Mouse (Mus musculus) kidney, embryonic 15.5 days (tissue): ENCODE data around the gene Gm11114. TPM values are rescaled to one million over a fixed set of nuclear protein-coding genes. Genes with fewer than 3 reads are reported as not detected.

Experiments
- ATAC-seq: fragments of 200-750 bp; cut with Nextera tagmentation; replicated peaks from 2 replicates; pipeline ENCODE4 v1.8.0; 2017; ENCODE audit warnings: moderate TSS enrichment; ENCODE audit not compliant: low FRiP score
- H3K27ac ChIP-seq: fragments of 300-500 bp; sonication (generic); 2 replicates; pipeline ENCODE4 v1.5.1; 2015; ENCODE audit warnings: mild to moderate bottlenecking, inconsistent platforms
- H3K27me3 ChIP-seq: fragments of 300-500 bp; sonication (generic); 2 replicates; pipeline ENCODE4 v1.6.1; 2015; ENCODE audit warnings: inconsistent platforms
- H3K36me3 ChIP-seq: fragments of 300-500 bp; sonication (generic); 2 replicates; pipeline ENCODE4 v1.6.1; 2015; ENCODE audit warnings: inconsistent platforms
- H3K4me1 ChIP-seq: fragments of 300-500 bp; sonication (generic); 2 replicates; pipeline ENCODE4 v1.6.1; 2015; ENCODE audit warnings: inconsistent platforms
- H3K4me2 ChIP-seq: fragments of 300-500 bp; sonication (generic); 2 replicates; pipeline ENCODE4 v1.6.1; 2015; ENCODE audit warnings: moderate library complexity, mild to moderate bottlenecking, inconsistent platforms
- H3K4me3 ChIP-seq: fragments of 300-500 bp; sonication (generic); replicated peaks from 2 replicates; pipeline ENCODE4 v1.5.1; 2015; ENCODE audit warnings: mild to moderate bottlenecking, inconsistent platforms
- H3K9ac ChIP-seq: fragments of 300-500 bp; sonication (generic); 2 replicates; pipeline ENCODE4 v1.6.1; 2015; ENCODE audit warnings: mild to moderate bottlenecking, inconsistent platforms
- H3K9me3 ChIP-seq: fragments of 300-500 bp; sonication (generic); replicated peaks from 2 replicates; pipeline ENCODE4 v1.6.1; 2016; ENCODE audit warnings: inconsistent platforms
- WGBS: fragments of 180-500 bp; shearing (Covaris S2); methylation state at CpG from one replicate; pipeline ENCODE4 v1.1.7; 2015; ENCODE audit warnings: mixed read lengths; 5-methylcytosine and 5-hydroxymethylcytosine counted together
- polyA plus RNA-seq: library from polyadenylated mRNA; unstranded; fragments of >200 nt; fragmentation: Nextera tagmentation; extraction: Ambion mirVana; gene quantifications from 2 replicates; pipeline ENCODE4 v1.2.1, GENCODE M21; 2015

Gene Gm11114
- not detected in 2 replicates for polyA plus RNA-seq

DNA sequence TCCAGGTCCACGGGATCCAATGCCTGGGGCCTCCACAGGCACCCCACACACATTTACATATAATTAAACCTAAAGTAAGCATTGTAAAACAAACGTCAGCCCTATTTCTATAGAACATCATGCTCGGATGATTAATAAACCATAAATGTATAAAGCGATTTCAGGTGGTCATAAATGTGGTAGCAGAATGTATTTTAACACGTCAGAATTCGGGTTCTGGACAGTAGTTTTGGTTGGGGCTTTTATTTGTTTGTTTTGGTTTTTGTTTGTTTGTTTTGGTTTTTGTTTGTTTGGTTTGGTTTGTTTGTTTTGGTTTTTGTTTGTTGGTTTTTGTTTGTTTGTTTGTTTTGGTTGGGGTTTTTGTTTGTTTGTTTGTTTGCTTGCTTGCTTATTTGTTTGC is at the start of gene Gm11114:
Gene Gm11114 (plus strand): TSS at position 301 of the 400 bp plus-strand sequence.
- Histone ChIP-seq H3K9me3 (no peaks in the 10 kb centered on the region), H3K4me2 (no peak within 1 kb of the TSS), H3K27ac (no peak within 1 kb of the TSS), H3K27me3 (no peaks in the 10 kb centered on the region), H3K9ac (no peak within 1 kb of the TSS), H3K36me3 (no peaks in the 10 kb centered on the region), H3K4me3 (no peak within 1 kb of the TSS), H3K4me1 (no peaks in the 10 kb centered on the region)
- no peak for ATAC-seq
- WGBS: 86% methylated on average over 6 of the region's 6 CpGs

DNA sequence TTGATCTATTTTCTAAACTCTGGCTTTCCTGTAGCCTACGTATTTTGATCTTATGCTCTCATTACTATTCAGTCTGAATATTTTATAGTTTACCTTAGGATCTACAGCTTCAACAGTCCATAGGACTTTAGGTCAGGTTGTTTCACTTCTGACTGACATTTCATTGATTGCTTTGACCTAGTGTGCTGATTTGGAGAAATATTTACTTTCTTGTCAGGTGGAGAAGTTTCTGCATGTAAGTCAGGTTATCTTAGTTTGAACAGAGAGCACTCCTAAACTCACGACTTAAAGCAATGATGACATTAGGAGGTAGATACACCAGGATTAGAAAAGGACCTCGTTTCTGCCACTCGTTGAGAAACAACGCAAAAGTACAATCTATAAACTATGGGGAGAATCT is 45.7 kb upstream of the Gm11114 start:
- Histone ChIP-seq H3K4me1 (no peaks in the 10 kb centered on the region), H3K36me3 (no peaks in the 10 kb centered on the region), H3K27me3 (no peaks in the 10 kb centered on the region), H3K9ac (no peak overlapping the region), H3K27ac (no peak overlapping the region), H3K9me3 (no peaks in the 10 kb centered on the region), H3K4me2 (no peak overlapping the region), H3K4me3 (no peak overlapping the region)
- 84% methylated on average over 5 of the region's 5 CpGs for WGBS
- no peak for ATAC-seq

DNA sequence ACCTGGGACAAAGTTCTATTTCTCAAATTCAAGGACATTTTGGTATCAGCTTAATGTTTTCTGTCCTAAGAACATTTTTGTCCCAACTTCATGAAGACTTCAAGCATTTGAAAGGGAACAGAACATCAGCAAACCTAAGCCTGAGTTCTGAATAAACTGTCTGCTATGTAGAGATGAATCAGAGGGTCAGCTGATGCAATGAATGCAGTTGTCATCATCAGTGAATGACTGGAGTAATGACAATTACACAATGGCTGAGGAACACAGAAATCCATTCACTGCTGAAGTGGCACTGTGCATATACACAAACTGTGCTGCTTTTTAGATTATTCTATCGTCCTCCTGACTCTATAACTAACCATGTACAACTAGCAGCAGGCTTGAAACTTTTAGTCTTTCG is 38.5 kb upstream of the Gm11114 start:
- H3K9me3 ChIP-seq: no peaks in the 10 kb centered on the region
- H3K27me3 ChIP-seq: no peaks in the 10 kb centered on the region
- ATAC-seq: no peak
- H3K36me3 ChIP-seq: no peaks in the 10 kb centered on the region
- no peak overlapping the region for H3K4me2 ChIP-seq
- no peak overlapping the region for H3K4me3 ChIP-seq
- H3K27ac ChIP-seq: no peak overlapping the region
- WGBS: 88% methylated on average over 2 of the region's 2 CpGs
- H3K9ac ChIP-seq: no peak overlapping the region
- H3K4me1 ChIP-seq: no peaks in the 10 kb centered on the region

DNA sequence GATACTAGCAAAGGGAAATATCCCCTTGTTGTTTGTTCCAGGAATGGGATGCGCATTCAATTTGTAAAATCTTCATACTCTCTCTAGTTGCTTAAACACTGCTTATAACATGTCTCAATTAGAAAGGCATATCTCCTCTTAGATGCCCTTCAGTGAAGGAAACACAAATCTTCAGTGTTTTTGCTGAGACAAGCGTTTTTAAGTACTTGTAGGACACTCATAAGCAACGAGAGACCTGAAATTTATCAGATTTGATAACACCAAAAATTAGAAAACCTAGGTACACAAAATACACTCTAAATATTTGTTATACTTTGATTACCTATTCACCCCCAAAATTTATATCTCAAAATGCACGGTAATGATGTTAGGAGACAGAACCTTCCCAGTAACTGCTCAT is 9.7 kb upstream of the Gm11114 start:
- Histone ChIP-seq H3K4me3 (no peak overlapping the region), H3K36me3 (no peaks in the 10 kb centered on the region)
- WGBS: 85% methylated on average over 4 of the region's 4 CpGs

DNA sequence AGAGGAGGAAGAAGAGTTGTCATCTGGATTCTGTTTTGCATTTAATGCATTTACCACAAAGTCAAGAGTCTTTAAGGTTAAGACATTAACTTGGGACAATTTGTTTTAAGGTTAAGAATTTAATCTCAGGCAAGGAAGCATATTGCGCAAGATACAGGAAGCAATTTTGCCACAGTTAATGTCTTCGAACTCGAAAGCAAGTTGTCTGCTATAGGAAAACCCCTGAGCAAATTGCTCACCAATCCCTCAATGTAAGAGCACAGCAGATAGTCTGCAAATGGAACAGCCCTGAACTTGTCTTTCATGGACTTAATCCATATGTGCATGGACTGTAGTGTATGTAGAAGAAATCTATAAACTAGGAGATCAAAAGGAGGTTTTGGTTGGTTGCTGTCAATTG is 9.2 kb upstream of the Gm11114 start:
- ATAC-seq: no peak
- no peaks in the 10 kb centered on the region for H3K4me1 ChIP-seq
- WGBS: 92% methylated on average over 3 of the region's 3 CpGs
- H3K27ac ChIP-seq: no peak overlapping the region
- H3K27me3 ChIP-seq: no peaks in the 10 kb centered on the region
- H3K4me3 ChIP-seq: no peak overlapping the region
- no peak overlapping the region for H3K9ac ChIP-seq
- H3K36me3 ChIP-seq: no peaks in the 10 kb centered on the region
- H3K9me3 ChIP-seq: no peaks in the 10 kb centered on the region
- no peak overlapping the region for H3K4me2 ChIP-seq

More for the DNA sequence above, 9.7 kb upstream of the Gm11114 start:
- no peak for ATAC-seq
- Histone ChIP-seq H3K4me1 (no peaks in the 10 kb centered on the region), H3K9ac (no peak overlapping the region), H3K27ac (no peak overlapping the region), H3K27me3 (no peaks in the 10 kb centered on the region), H3K4me2 (no peak overlapping the region), H3K9me3 (no peaks in the 10 kb centered on the region)

DNA sequence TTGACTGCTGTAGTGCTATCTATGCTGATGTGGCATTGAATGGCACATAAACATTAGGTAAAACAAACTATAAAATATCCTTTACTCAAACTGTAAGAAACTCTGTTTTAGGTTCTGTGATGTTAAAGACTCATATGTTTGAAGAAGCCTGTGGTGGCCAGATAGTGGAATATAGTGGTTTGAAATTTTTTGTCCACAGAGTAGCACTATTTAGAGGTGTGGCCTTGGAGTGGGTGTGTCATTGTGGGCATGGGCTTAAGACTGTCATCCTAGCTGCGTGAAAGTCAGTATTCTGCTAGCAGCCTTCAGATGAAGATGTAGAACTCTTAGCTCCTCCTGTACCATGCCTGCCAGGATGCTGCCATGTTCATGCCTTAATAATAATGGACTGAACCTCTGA is 3.5 kb downstream of the Gm11114 start:
- no peaks in the 10 kb centered on the region for H3K27me3 ChIP-seq
- no peaks in the 10 kb centered on the region for H3K36me3 ChIP-seq
- no peak for ATAC-seq
- no peak overlapping the region for H3K4me2 ChIP-seq
- H3K9me3 ChIP-seq: no peaks in the 10 kb centered on the region
- no peak overlapping the region for H3K4me3 ChIP-seq
- no peak overlapping the region for H3K27ac ChIP-seq
- 58% methylated on average over 1 of the region's 1 CpGs for WGBS
- H3K9ac ChIP-seq: no peak overlapping the region
- H3K4me1 ChIP-seq: no peaks in the 10 kb centered on the region

DNA sequence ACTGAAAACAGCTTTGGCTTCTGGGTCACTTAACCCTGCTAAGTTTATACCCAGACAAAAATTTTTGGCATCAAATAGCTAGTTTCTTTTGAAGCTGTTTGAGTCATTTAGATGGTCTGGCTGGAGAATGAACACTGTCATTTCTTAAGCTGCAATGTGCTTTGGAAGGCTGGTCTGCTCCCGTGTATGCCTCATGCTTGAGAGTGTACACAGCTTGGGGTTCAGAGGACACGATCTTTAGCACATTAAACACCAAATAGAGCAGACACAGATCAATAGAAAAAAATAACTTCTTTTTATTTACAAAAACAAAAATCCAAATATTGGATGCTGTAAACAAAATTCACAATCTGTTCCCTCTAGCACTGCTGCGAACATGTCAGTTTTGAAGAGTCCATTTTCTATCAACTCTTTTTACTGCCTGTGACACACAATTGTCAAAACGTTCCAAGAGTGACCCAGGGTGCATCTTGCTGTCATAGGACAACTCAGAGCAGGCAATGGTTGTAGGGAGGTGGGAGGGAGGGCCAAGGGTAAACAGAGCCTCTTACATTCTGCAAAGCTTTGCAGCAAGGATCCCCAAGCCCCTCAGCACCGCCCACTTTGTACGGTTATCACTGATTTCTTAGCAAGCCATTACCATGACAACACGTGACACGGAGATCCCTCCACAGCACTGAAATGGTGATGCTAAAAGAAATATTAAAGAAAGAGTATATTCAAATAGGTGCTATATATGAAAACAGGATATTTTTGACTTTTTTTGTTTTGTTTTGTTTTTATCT is 7.8 kb downstream of the Gm11114 start:
- H3K4me3 ChIP-seq: no peak overlapping the region
- H3K4me2 ChIP-seq: no peak overlapping the region
- ATAC-seq: no peak
- H3K4me1 ChIP-seq: peaks cover 8% of the 10 kb centered on the region
- H3K9me3 ChIP-seq: no peaks in the 10 kb centered on the region
- no peaks in the 10 kb centered on the region for H3K36me3 ChIP-seq
- no peak overlapping the region for H3K9ac ChIP-seq
- 74% methylated on average over 8 of the region's 8 CpGs for WGBS
- peaks cover 9% of the 10 kb centered on the region for H3K27me3 ChIP-seq
- no peak overlapping the region for H3K27ac ChIP-seq

DNA sequence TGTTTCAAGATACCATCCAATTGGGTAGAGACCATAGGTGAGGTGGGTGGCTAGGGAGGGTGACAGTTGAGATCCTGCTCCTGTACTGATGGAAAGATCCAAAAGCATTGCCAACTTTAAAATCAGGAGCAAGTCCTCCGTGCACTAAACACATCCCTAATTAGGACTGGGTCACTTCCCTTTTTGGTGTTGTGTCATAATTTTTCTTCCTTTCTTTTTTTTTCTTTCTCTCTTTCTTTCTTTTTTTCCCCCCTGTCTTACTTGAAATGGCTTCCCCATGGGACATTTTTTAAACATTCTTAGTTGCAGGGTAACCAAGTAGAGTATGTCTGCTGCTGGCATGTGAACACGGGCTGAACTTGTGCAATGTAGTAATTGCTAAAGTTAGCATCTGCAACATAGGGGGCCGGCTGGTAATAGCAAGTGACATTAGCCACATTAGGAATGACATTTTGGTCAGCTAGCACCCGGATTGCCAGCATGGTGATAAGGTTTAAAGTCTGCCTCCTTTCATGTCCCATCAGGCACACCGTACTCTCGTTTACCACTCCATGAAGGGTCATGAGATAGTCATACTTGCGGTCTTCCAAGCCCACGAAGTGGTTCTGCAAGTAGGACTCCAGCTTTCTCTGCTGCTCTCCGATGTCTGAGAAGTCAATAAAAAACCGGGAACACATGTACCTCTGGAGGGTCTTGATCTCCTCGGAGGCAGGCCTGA is 11.7 kb downstream of the Gm11114 start:
- peaks cover 24% of the 10 kb centered on the region for H3K27me3 ChIP-seq
- H3K27ac ChIP-seq: no peak overlapping the region
- H3K36me3 ChIP-seq: no peaks in the 10 kb centered on the region
- 68% methylated on average over 11 of the region's 11 CpGs for WGBS
- H3K4me2 ChIP-seq: peak overlapping the region; percentile 94; the same call in 1 of the 2 replicates
- H3K9ac ChIP-seq: no peak overlapping the region
- no peak for ATAC-seq
- no peaks in the 10 kb centered on the region for H3K9me3 ChIP-seq
- H3K4me1 ChIP-seq: peaks cover 23% of the 10 kb centered on the region
- H3K4me3 ChIP-seq: peak overlapping the region; percentile 68; the same call in 1 of the 2 replicates

DNA sequence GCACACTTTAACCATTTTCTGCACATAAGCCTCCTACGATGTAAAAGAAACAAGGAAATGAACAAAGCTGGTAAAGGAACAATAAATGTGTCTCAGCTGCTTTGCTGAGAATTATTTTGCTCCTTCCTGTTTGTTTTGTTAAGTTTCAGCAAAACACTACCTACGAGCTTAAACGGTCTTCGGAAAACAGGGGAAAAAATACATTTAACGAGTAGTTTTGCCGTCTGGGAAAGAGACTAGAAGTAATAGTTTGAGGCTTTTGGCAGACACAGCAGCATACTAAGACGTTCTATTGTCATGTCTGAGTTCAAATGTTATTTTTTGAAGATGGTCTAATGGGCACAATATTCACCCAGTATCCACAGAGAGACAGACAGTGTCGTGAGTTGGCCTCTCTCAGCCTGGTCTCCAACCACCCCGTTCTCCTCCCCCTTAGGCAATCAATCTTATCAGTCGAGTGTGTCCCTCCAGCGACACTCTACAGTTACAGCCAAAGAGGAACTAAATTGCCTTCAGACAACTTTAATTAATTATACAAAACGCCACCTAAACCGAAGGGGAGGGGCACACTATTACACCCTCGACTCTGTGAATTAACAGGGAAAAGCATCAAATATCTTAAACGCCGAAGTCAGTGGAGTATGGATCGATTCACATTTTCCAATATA is 12.8 kb downstream of the Gm11114 start:
- peak; percentile 20 for ATAC-seq

DNA sequence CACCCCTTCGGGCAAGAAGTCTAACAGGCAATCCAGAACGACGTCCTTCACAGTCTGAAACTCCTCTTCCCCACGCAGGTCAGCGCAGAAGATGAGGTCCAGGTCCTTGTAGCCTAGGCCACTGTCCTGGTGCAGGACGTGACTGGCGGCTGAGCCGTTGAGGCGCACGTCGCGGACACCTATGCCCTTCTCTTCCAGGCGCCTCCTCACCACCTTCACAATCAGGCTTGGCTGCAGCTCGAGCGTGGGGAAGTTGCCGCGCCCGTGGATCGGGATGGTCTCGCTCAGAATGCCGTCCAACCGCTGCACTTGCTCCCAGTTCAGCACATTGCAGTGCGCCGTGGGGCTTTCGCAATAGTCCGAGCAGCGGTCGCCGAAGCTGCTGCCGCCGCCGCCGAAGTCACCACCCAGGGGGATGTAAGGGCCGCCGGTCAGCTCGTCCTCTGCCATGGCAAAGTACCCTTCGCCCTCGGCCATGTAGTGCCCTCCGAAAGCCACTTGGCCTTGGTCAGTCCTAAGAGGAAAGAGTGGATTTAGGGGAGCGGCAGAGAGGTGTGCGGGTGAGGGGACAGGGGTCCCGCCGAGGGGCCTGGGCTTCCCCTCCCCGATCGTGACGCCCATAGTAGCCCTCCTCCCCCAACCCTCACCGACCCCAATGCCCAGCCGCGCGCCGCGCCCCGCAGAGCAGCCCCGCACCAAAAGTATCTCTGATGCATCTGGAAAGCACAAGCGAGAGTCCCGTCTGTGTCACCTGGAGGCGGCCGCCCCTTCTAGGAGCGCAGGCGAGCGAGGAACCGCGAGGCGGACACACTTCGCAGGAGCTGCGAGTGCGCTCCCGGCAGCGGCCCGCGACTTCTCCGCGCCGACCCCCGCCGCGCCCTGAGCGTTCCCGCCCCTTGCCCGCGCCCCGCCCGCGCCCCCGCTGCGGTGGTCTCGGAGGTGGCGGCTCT is 14.0 kb downstream of the Gm11114 start:
- peak overlapping the region; percentile 46 for H3K9ac ChIP-seq
- 1% methylated on average over 84 of the region's 88 CpGs for WGBS
- peak; percentile 68 for ATAC-seq

More for the DNA sequence above, 12.8 kb downstream of the Gm11114 start:
- 19% methylated on average over 17 of the region's 17 CpGs for WGBS
- Histone ChIP-seq H3K4me2 (peak overlapping the region; percentile 94), H3K9me3 (no peaks in the 10 kb centered on the region), H3K36me3 (no peaks in the 10 kb centered on the region), H3K27ac (no peak overlapping the region), H3K4me3 (peak overlapping the region; percentile 68), H3K27me3 (peaks cover 31% of the 10 kb centered on the region), H3K4me1 (peaks cover 23% of the 10 kb centered on the region), H3K9ac (no peak overlapping the region)

More for the DNA sequence above, 14.0 kb downstream of the Gm11114 start:
- H3K27ac ChIP-seq: peak overlapping the region; percentile 61; the same call in 1 of the 2 replicates
- no peaks in the 10 kb centered on the region for H3K9me3 ChIP-seq
- no peaks in the 10 kb centered on the region for H3K36me3 ChIP-seq
- peak overlapping the region; percentile 94 for H3K4me2 ChIP-seq
- H3K4me3 ChIP-seq: peak overlapping the region; percentile 68
- H3K4me1 ChIP-seq: peaks cover 23% of the 10 kb centered on the region
- H3K27me3 ChIP-seq: peaks cover 31% of the 10 kb centered on the region
